7 mouse cellular contexts compared by ENCODE assay signal in genomic region chr5:74068714-74069321, GRCm38 (mm10). TPM values are rescaled to one million over a fixed set of nuclear protein-coding genes. Genes with fewer than 3 reads are reported as not detected.
DNase-seq lines count a peak whose midpoint lies in the region; ATAC-seq and TF ChIP-seq lines count a peak whose summit lies in the region.

No protein-coding gene starts in this region.

- H3K9ac ChIP-seq in forebrain, embryonic 11.5 days (ENCODE audit: low read length), result peak overlapping the region; percentile 82
- H3K9ac ChIP-seq in lung, postnatal 0 days (replicated peaks; ENCODE audit: low read depth), result peak overlapping the region; percentile 90

- H3K27ac ChIP-seq in bone marrow macrophage, adult 2 months (ENCODE audit: insufficient read depth, low read depth, low read length), result no peak overlapping the region
- H3K27ac ChIP-seq in forebrain, embryonic 11.5 days (ENCODE audit: low read depth, low read length), result peak overlapping the region; percentile 86
- H3K27ac ChIP-seq in lung, postnatal 0 days (ENCODE audit: low read length), result peak overlapping the region; percentile 97
- peak overlapping the region; percentile 97 for H3K27ac ChIP-seq in olfactory bulb, adult 2 months (ENCODE audit: insufficient read depth, low read depth, low read length)

- TF ChIP-seq EP300 in lung, postnatal 0 days (IDR thresholded peaks at IDR 0.05), result no peak

- TF ChIP-seq POLR2A in bone marrow macrophage, adult 2 months (IDR thresholded peaks at IDR 0.05; ENCODE audit: borderline replicate concordance, low read depth, low read length), result no peak
- no peak for TF ChIP-seq POLR2A in olfactory bulb, adult 2 months (IDR thresholded peaks at IDR 0.05; ENCODE audit: insufficient read depth, low read depth, low read length)

- H3K4me2 ChIP-seq in forebrain, embryonic 11.5 days (ENCODE audit: low read depth, low read length, severe bottlenecking), result peak overlapping the region; percentile 70
- peak overlapping the region; percentile 94 for H3K4me2 ChIP-seq in lung, postnatal 0 days (replicated peaks; ENCODE audit: low read depth, low read length)

- H3K9me3 ChIP-seq in forebrain, embryonic 11.5 days (ENCODE audit: control insufficient read depth, low read length), result no peaks in the 10 kb centered on the region
- no peaks in the 10 kb centered on the region for H3K9me3 ChIP-seq in lung, postnatal 0 days (ENCODE audit: low read length)

- peak overlapping the region; percentile 81 for H3K4me3 ChIP-seq in bone marrow macrophage, adult 2 months (ENCODE audit: insufficient read depth, low read length)
- H3K4me3 ChIP-seq in forebrain, embryonic 11.5 days (ENCODE audit: low read depth, low read length), result peak overlapping the region; percentile 51
- peak overlapping the region; percentile 81 for H3K4me3 ChIP-seq in lung, postnatal 0 days (ENCODE audit: low read depth, low read length)
- peak overlapping the region; percentile 99 for H3K4me3 ChIP-seq in olfactory bulb, adult 2 months (ENCODE audit: insufficient read depth, low read depth, low read length)

- H3K36me3 ChIP-seq in forebrain, embryonic 11.5 days (ENCODE audit: control insufficient read depth, insufficient read depth, low read length), result no peaks in the 10 kb centered on the region
- H3K36me3 ChIP-seq in lung, postnatal 0 days (ENCODE audit: insufficient read depth, low read length), result no peaks in the 10 kb centered on the region

- H3K27me3 ChIP-seq in forebrain, embryonic 11.5 days (ENCODE audit: control insufficient read depth, insufficient read depth, low read length), result no peaks in the 10 kb centered on the region
- H3K27me3 ChIP-seq in lung, postnatal 0 days (replicated peaks; ENCODE audit: insufficient read depth, low read length), result no peaks in the 10 kb centered on the region

- DNase-seq in MEL-GATA-1-ER (ENCODE audit: extremely low read depth, low read depth), result peak; percentile 71
- peak; percentile 78 for DNase-seq in forebrain, embryonic 11.5 days (ENCODE audit: low spot score)
- DNase-seq in heart, postnatal 4 days, result peak; percentile 80
- DNase-seq in layer of hippocampus, adult 18-20 months (ENCODE audit: low spot score in 2 of 2), result peak; percentile 28 to 73
- DNase-seq in lung, postnatal 0 days (ENCODE audit: low spot score), result peak; percentile 85

- H3K4me1 ChIP-seq in bone marrow macrophage, adult 2 months (ENCODE audit: control insufficient read depth, insufficient read depth, low read length), result peaks cover 18% of the 10 kb centered on the region
- H3K4me1 ChIP-seq in forebrain, embryonic 11.5 days (replicated peaks; ENCODE audit: control insufficient read depth, insufficient read depth, low read length), result peaks cover 8% of the 10 kb centered on the region
- peaks cover 16% of the 10 kb centered on the region; the same call in 1 of the 2 replicates for H3K4me1 ChIP-seq in lung, postnatal 0 days (ENCODE audit: insufficient read depth, low read depth, low read length)
- H3K4me1 ChIP-seq in olfactory bulb, adult 2 months (ENCODE audit: control insufficient read depth, insufficient read depth, low read length), result peaks cover 10% of the 10 kb centered on the region

- WGBS in forebrain, embryonic 11.5 days, result 2% methylated on average over 18 of the region's 18 CpGs
- under 1% methylated on average over 18 of the region's 18 CpGs for WGBS in lung, postnatal 0 days
- WGBS in olfactory bulb, adult 2 months, result 1% methylated on average over 18 of the region's 18 CpGs

- TF ChIP-seq CTCF in bone marrow macrophage, adult 2 months (IDR thresholded peaks at IDR 0.05; ENCODE audit: low read depth, low read length), result no peak
- TF ChIP-seq CTCF in lung, postnatal 0 days (IDR thresholded peaks at IDR 0.05), result no peak
- no peak for TF ChIP-seq CTCF in olfactory bulb, adult 2 months (IDR thresholded peaks at IDR 0.05; ENCODE audit: insufficient read depth, low read depth, low read length)

- peak; percentile 67 for ATAC-seq in forebrain, embryonic 11.5 days (replicated peaks; ENCODE audit: low FRiP score)
- ATAC-seq in lung, postnatal 0 days, result peak; percentile 60

RNA-seq across cellular contexts. Expression of gene Usp46, which starts 0.6 kb away (rescaled TPM):
- 5.2 and 7.2 TPM in 2 replicates for polyA plus RNA-seq in bone marrow macrophage, adult 2 months (2012; ENCODE audit: insufficient read depth, insufficient read length, missing spikeins)
- 33.5 and 36.2 TPM in 2 replicates for polyA plus RNA-seq in forebrain, embryonic 11.5 days (2014; fragmentation: Nextera tagmentation; extraction: Ambion mirVana)
- 10 to 100 TPM; 60.5 to 66.8 TPM for total RNA-seq in heart, postnatal 4 days (2021)
- total RNA-seq in layer of hippocampus, adult 18-20 months (2021), result 100 to 1,000 TPM; 139 TPM
- 27.3 and 33.8 TPM in 2 replicates for polyA plus RNA-seq in lung, postnatal 0 days (2015; fragmentation: Nextera tagmentation; extraction: Ambion mirVana)
- polyA plus RNA-seq in olfactory bulb, adult 2 months (2012; ENCODE audit: insufficient read depth, insufficient read length, low replicate concordance, missing spikeins), result 164 TPM in 1 of 2 replicates, not detected in the other
